Mouse (Mus musculus) embryonic fibroblast, embryonic 13.5 days (primary cell): ENCODE measurements at regions not wholly inside any gene's neighbourhood (a gene's known extent, or its start where the extent isn't known, plus 50 kb on each side); places are given as distances from the start of the nearest gene placed in this dataset.

Source experiments
- CTCF ChIP-seq: IDR thresholded peaks from 2 replicates; pipeline ENCODE4 v1.5.1; 2011; ENCODE audit warnings: mild to moderate bottlenecking, control low read depth, low read length, moderate library complexity, borderline replicate concordance; ENCODE audit not compliant: insufficient read depth
- POLR2A ChIP-seq: IDR thresholded peaks from 2 replicates; pipeline ENCODE4 v1.6.1; 2011; ENCODE audit warnings: low read depth, mild to moderate bottlenecking, control low read depth, low read length, moderate library complexity

DNA sequence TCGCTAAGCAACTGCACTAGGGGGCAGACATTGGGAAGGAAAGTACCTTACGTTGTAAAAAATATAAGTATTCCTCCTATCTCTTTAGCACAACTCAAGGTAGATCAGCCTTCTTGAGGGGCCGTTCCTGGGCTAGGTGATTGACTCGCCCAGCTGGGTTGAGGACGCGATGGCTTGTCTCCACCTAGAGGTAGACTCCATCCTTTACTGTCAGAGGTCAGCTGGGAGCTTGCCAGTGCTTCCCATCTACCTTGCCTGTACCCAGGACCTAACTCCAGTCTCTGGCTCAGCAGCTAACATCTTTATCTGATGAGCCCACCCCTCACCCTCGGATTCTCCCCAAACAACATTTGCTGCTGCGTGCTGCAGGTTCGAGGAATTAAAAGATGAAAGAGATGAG lies 59.4 kb upstream of the Foxn2 start:
- TF ChIP-seq CTCF (no peak), POLR2A (no peak)
